Mouse (Mus musculus): Measurements from ENCODE around the gene Fgfr2. TPM values are rescaled to one million over a fixed set of nuclear protein-coding genes. Genes with fewer than 3 reads are reported as not detected.

Fgfr2 gene
- not detected for polyA plus RNA-seq (2017; shearing (Covaris generic))

GRCm38 (mm10) chr7:133123244-133123998 lies at the start of gene Fgfr2:
TSS of gene Fgfr2 (minus strand) at chr7:133123350.

GRCm38 (mm10) chr7:133123999-133124700 lies 1.0 kb upstream of the Fgfr2 start, which contains the start of gene Ctbp2:
TSS of gene Ctbp2 (minus strand) at chr7:133124354.

GRCm38 (mm10) chr7:132930850-132931559 lies 192.1 kb downstream of the Fgfr2 start, which contains the start of gene Zranb1:
TSS of gene Zranb1 (plus strand) at chr7:132931142.

GRCm38 (mm10) chr7:132859042-132859958 lies 263.9 kb downstream of the Fgfr2 start, which contains the start of gene Abraxas2:
TSS of gene Abraxas2 (plus strand) at chr7:132859225.

GRCm38 (mm10) chr7:132852173-132852844 lies 270.8 kb downstream of the Fgfr2 start, which contains the start of gene Eef1akmt2:
TSS of gene Eef1akmt2 (minus strand) at chr7:132852673.

GRCm38 (mm10) chr7:132813416-132814088 lies 309.6 kb downstream of the Fgfr2 start, which contains the start of gene Fam53b:
TSS of gene Fam53b (minus strand) at chr7:132813886.

GRCm38 (mm10) chr7:132610468-132611318 lies 512.5 kb downstream of the Fgfr2 start, which contains the start of gene Lhpp:
TSS of gene Lhpp (plus strand) at chr7:132610638.

GRCm38 (mm10) chr7:132599071-132599975 lies 523.8 kb downstream of the Fgfr2 start, which contains the start of gene Nkx1-2:
TSS of gene Nkx1-2 (minus strand) at chr7:132599637.

GRCm38 (mm10) chr7:132576116-132576650 lies 547.0 kb downstream of the Fgfr2 start, which contains the start of gene Oat:
TSS of gene Oat (minus strand) at chr7:132576398.

GRCm38 (mm10) chr7:132317036-132317541 lies 806.1 kb downstream of the Fgfr2 start, which contains the start of gene Chst15:
TSS of gene Chst15 (minus strand) at chr7:132317228.

GRCm38 (mm10) chr7:132154368-132154961 lies 968.7 kb downstream of the Fgfr2 start, which contains the start of gene Cpxm2:
TSS of gene Cpxm2 (minus strand) at chr7:132154739.

GRCm38 (mm10) chr7:131966023-131966915 lies 1156.9 kb downstream of the Fgfr2 start, which contains the start of gene Gpr26:
TSS of gene Gpr26 (plus strand) at chr7:131966460.

GRCm38 (mm10) chr7:131559986-131560696 lies 1563.0 kb downstream of the Fgfr2 start, which contains the start of gene Bub3:
TSS of gene Bub3 (plus strand) at chr7:131560222.

GRCm38 (mm10) chr7:131548473-131548872 lies 1574.7 kb downstream of the Fgfr2 start, which contains the start of gene Hmx2:
TSS of gene Hmx2 (plus strand) at chr7:131548773.

Measured in effector memory CD4-positive, alpha-beta T cell, adult 7 months (primary cell).